Mouse (Mus musculus) liver, embryonic 14.5 days (tissue): Measurements from ENCODE around the gene Prlhr. TPM values are rescaled to one million over a fixed set of nuclear protein-coding genes. Genes with fewer than 3 reads are reported as not detected.

Experiments used
- ATAC-seq: fragments of 200-750 bp; cut with Nextera tagmentation; 2 replicates; pipeline ENCODE4 v1.8.0; 2017; ENCODE audit warnings: moderate number of reproducible peaks, mild to moderate bottlenecking, moderate library complexity; ENCODE audit not compliant: insufficient read depth
- DNase-seq, 3 experiments: peaks; one replicate each; pipeline ENCODE4 v3.0.0-alpha.2; 2012 to 2013; ENCODE audit warnings: low read depth in 3 of 3, low spot score in 3 of 3
- H3K27ac ChIP-seq: fragments of 300-500 bp; sonication (generic); 2 replicates; pipeline ENCODE4 v1.5.1; 2014; ENCODE audit warnings: moderate library complexity, mild to moderate bottlenecking, control low read depth, inconsistent platforms
- H3K27me3 ChIP-seq: fragments of 300-500 bp; sonication (generic); 2 replicates; pipeline ENCODE4 v1.6.1; 2014; ENCODE audit warnings: mild to moderate bottlenecking, low read length, moderate library complexity; ENCODE audit not compliant: control insufficient read depth, insufficient read depth
- H3K36me3 ChIP-seq: fragments of 300-500 bp; sonication (generic); replicated peaks from 2 replicates; pipeline ENCODE4 v1.6.1; 2014; ENCODE audit warnings: low read depth; ENCODE audit not compliant: control insufficient read depth, insufficient read depth
- H3K4me1 ChIP-seq, 2 experiments: fragments of 200-500 bp in 1 of 2; fragments of 300-500 bp in 1 of 2; sonication (generic) in 1 of 2; replicated peaks; 2 replicates each; pipeline ENCODE4 v1.6.1; 2012 to 2014; ENCODE audit warnings: antibody characterized with exemption in 1 of 2, inconsistent platforms in 1 of 2, low read length in 1 of 2; ENCODE audit not compliant: control insufficient read depth in 2 of 2, insufficient read depth in 2 of 2
- H3K4me2 ChIP-seq: fragments of 300-500 bp; sonication (generic); 2 replicates; pipeline ENCODE4 v1.6.1; 2014; ENCODE audit warnings: low read depth, mild to moderate bottlenecking, control low read depth, moderate library complexity
- H3K4me3 ChIP-seq, 2 experiments: fragments of 200-500 bp in 1 of 2; fragments of 300-500 bp in 1 of 2; sonication (generic) in 1 of 2; 2 replicates each; pipeline ENCODE4 v1.5.1; 2012 to 2014; ENCODE audit warnings: low read depth in 2 of 2, low read length in 2 of 2, mild to moderate bottlenecking in 2 of 2, control low read depth in 1 of 2, inconsistent platforms in 1 of 2, moderate library complexity in 1 of 2; ENCODE audit not compliant: insufficient read depth in 1 of 2
- H3K9ac ChIP-seq: fragments of 300-500 bp; sonication (generic); replicated peaks from 2 replicates; pipeline ENCODE4 v1.6.1; 2014; ENCODE audit warnings: mild to moderate bottlenecking, control low read depth, moderate library complexity
- H3K9me3 ChIP-seq: fragments of 300-500 bp; sonication (generic); 2 replicates; pipeline ENCODE4 v1.6.1; 2016; ENCODE audit warnings: low read length, mixed read lengths; ENCODE audit not compliant: control insufficient read depth
- CTCF ChIP-seq: IDR thresholded peaks from 2 replicates; pipeline ENCODE4 v1.5.1; 2016; ENCODE audit warnings: antibody characterized with exemption, low read depth, control low read depth
- EP300 ChIP-seq: IDR thresholded peaks from 2 replicates; pipeline ENCODE4 v1.6.1; 2016; ENCODE audit warnings: antibody characterized with exemption, low read depth
- WGBS: fragments of 180-500 bp; shearing (Covaris S2); extraction: QIAGEN DNeasy Blood & Tissue Kit; methylation state at CpG from one replicate; pipeline ENCODE4 v1.1.7; 2014; ENCODE audit not compliant: insufficient replicate concordance; 5-methylcytosine and 5-hydroxymethylcytosine counted together
- polyA plus RNA-seq, 2 experiments: library from polyadenylated mRNA; depleted of rRNA in 1 of 2; stranded (reverse) in 1 of 2; unstranded in 1 of 2; fragments of >200 nt; fragmentation: Nextera tagmentation in 1 of 2; extraction: Ambion mirVana in 1 of 2; gene quantifications; 2 replicates each; pipeline versions ENCODE4 v1.2.1 to v1.2.3; 2012 to 2014

The Prlhr gene
- polyA plus RNA-seq, 2 experiments: not detected

GRCm38 (mm10) chr19:60466953-60467570 is 1.0 kb downstream of the Prlhr start:
- DNase-seq (peak; percentile 13 to 25 (median 18)), ATAC-seq (0 out of 2 replicates have a peak, but pooled peaks have one; percentile 15)
- TF ChIP-seq EP300: no peak
- peak; percentile 81 for TF ChIP-seq CTCF
- Histone ChIP-seq H3K4me1 (no peaks in the 10 kb centered on the region), H3K9me3 (no peaks in the 10 kb centered on the region), H3K9ac (no peak overlapping the region), H3K4me2 (peak overlapping the region; percentile 22; the same call in 1 of the 2 replicates), H3K36me3 (no peaks in the 10 kb centered on the region), H3K27ac (no peak overlapping the region), H3K27me3 (peaks cover 25% of the 10 kb centered on the region), H3K4me3 (peak overlapping the region in 1 of 2 experiments; percentile 4; a peak in 1 of 4 replicates)
- 4% methylated on average over 41 of the region's 41 CpGs for WGBS

GRCm38 (mm10) chr19:60465726-60466125 is 2.4 kb downstream of the Prlhr start:
- Histone ChIP-seq H3K9me3 (no peaks in the 10 kb centered on the region), H3K27ac (no peak overlapping the region), H3K36me3 (no peaks in the 10 kb centered on the region), H3K4me3 (no peak overlapping the region), H3K27me3 (peaks cover 25% of the 10 kb centered on the region), H3K4me2 (no peak overlapping the region), H3K9ac (no peak overlapping the region), H3K4me1 (no peaks in the 10 kb centered on the region)
- TF ChIP-seq EP300: no peak
- TF ChIP-seq CTCF: no peak
- DNase-seq (no peak), ATAC-seq (no peak)
- 47% methylated on average over 2 of the region's 2 CpGs for WGBS

DNA sequence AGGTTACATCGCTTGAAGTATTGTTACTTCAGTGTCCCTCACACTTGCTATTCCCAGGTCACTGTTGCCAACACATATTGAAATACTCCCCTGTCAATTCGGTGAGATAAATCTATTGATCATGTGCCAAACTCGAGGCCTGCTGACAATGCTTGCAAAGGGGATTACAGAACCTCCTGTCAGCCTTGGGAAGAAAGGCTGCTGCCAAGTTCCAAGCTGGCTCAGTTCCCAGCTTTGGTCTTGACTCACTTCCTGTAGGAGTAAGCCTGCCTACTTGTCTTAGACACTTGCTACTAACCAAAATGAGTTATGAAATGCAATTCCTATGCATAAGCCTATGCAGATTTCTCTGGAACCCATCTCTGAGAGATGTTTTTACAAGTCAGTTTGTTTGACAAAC is 4.2 kb downstream of the Prlhr start:
- no peak overlapping the region for H3K4me2 ChIP-seq
- H3K4me3 ChIP-seq: no peak overlapping the region
- no peaks in the 10 kb centered on the region for H3K4me1 ChIP-seq
- DNase-seq (no peak), ATAC-seq (no peak)
- no peak overlapping the region for H3K27ac ChIP-seq
- 29% methylated on average over 3 of the region's 3 CpGs for WGBS
- H3K36me3 ChIP-seq: no peaks in the 10 kb centered on the region
- H3K27me3 ChIP-seq: peaks cover 22% of the 10 kb centered on the region
- H3K9me3 ChIP-seq: no peaks in the 10 kb centered on the region
- TF ChIP-seq CTCF: no peak
- no peak for TF ChIP-seq EP300
- H3K9ac ChIP-seq: no peak overlapping the region

- no peaks in the 10 kb centered on the region for H3K36me3 ChIP-seq
- no peak overlapping the region for H3K4me2 ChIP-seq
- 56% methylated on average over 3 of the region's 3 CpGs for WGBS
- no peak overlapping the region for H3K9ac ChIP-seq
- H3K9me3 ChIP-seq: no peaks in the 10 kb centered on the region
- H3K27me3 ChIP-seq: peaks cover 21% of the 10 kb centered on the region
- H3K27ac ChIP-seq: no peak overlapping the region
- TF ChIP-seq EP300 (no peak), CTCF (no peak)
- DNase-seq (no peak), ATAC-seq (no peak)
- H3K4me3 ChIP-seq: no peak overlapping the region
- no peaks in the 10 kb centered on the region for H3K4me1 ChIP-seq
These were observed 4.7 kb downstream of the Prlhr start for GRCm38 (mm10) chr19:60463440-60463839.

GRCm38 (mm10) chr19:60461476-60461875 is 6.6 kb downstream of the Prlhr start:
- WGBS: 49% methylated on average over 2 of the region's 2 CpGs
- DNase-seq (no peak), ATAC-seq (no peak)
- Histone ChIP-seq H3K9me3 (no peaks in the 10 kb centered on the region), H3K36me3 (no peaks in the 10 kb centered on the region), H3K4me1 (no peaks in the 10 kb centered on the region), H3K27me3 (peaks cover 4% of the 10 kb centered on the region), H3K4me2 (no peak overlapping the region), H3K4me3 (no peak overlapping the region), H3K9ac (no peak overlapping the region), H3K27ac (no peak overlapping the region)
- TF ChIP-seq EP300 (no peak), CTCF (no peak)
